Mouse (Mus musculus) lung, embryonic 14.5 days (tissue): ENCODE data around the gene Pdzd3. TPM values are rescaled to one million over a fixed set of nuclear protein-coding genes. Genes with fewer than 3 reads are reported as not detected.
A peak's percentile ranks its signal among the peaks of the same experiment; 100 is the strongest.

Experiments
- ATAC-seq: fragments of 200-750 bp; cut with Nextera tagmentation; 2 replicates; pipeline ENCODE4 v1.8.0; 2017; ENCODE audit warnings: mild to moderate bottlenecking, moderate TSS enrichment, moderate library complexity; ENCODE audit not compliant: insufficient read depth
- DNase-seq: peaks from one replicate; pipeline ENCODE4 v3.0.0-alpha.2; 2015
- H3K27ac ChIP-seq: fragments of 300-500 bp; sonication (generic); 2 replicates; pipeline ENCODE4 v1.5.1; 2014; ENCODE audit warnings: low read depth, mild to moderate bottlenecking, moderate library complexity
- H3K27me3 ChIP-seq: fragments of 300-500 bp; sonication (generic); 2 replicates; pipeline ENCODE4 v1.6.1; 2014; ENCODE audit warnings: low read length, control low read depth; ENCODE audit not compliant: insufficient read depth
- H3K36me3 ChIP-seq: fragments of 300-500 bp; sonication (generic); 2 replicates; pipeline ENCODE4 v1.6.1; 2014; ENCODE audit warnings: control low read depth; ENCODE audit not compliant: insufficient read depth
- H3K4me1 ChIP-seq: fragments of 300-500 bp; sonication (generic); 2 replicates; pipeline ENCODE4 v1.6.1; 2014; ENCODE audit warnings: antibody characterized with exemption, control low read depth; ENCODE audit not compliant: insufficient read depth
- H3K4me2 ChIP-seq: fragments of 300-500 bp; sonication (generic); 2 replicates; pipeline ENCODE4 v1.6.1; 2014; ENCODE audit warnings: mild to moderate bottlenecking
- H3K4me3 ChIP-seq: fragments of 300-500 bp; sonication (generic); 2 replicates; pipeline ENCODE4 v1.5.1; 2014; ENCODE audit warnings: low read depth, low read length
- H3K9ac ChIP-seq: fragments of 300-500 bp; sonication (generic); 2 replicates; pipeline ENCODE4 v1.6.1; 2014
- H3K9me3 ChIP-seq: fragments of 300-500 bp; sonication (generic); 2 replicates; pipeline ENCODE4 v1.6.1; 2016; ENCODE audit warnings: low read depth, low read length, control low read depth
- CTCF ChIP-seq: IDR thresholded peaks from 2 replicates; pipeline ENCODE4 v1.5.1; 2016; ENCODE audit warnings: antibody characterized with exemption, low read depth
- WGBS: fragments of 180-500 bp; shearing (Covaris S2); extraction: QIAGEN DNeasy Blood & Tissue Kit; methylation state at CpG from one replicate; pipeline ENCODE4 v1.1.7; 2014; 5-methylcytosine and 5-hydroxymethylcytosine counted together
- polyA plus RNA-seq: library from polyadenylated mRNA; unstranded; fragments of >200 nt; fragmentation: Nextera tagmentation; extraction: Ambion mirVana; gene quantifications from 2 replicates; pipeline ENCODE4 v1.2.1, GENCODE M21; 2014

Pdzd3 gene
- polyA plus RNA-seq, 1 experiment from 2014 or later, result 0.13 TPM

DNA sequence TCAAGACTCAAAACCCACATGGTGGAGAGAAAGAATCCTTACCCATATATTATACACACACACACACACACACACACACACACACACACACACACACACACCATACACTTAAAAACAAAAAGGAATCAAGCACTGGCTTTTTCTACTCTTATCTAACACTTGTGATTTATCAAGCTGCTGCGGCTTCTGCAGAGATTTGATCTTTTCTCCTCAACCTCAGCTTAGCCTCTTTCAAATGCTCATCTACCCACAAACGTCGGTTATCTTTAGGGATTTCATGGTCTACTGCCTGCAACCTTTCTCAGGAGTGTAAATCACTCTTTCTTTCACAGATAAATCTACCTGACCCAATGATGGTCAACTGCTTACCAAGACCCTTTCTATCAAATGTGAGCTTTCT, 50.8 kb downstream of the Pdzd3 start:
- DNase-seq, result no peak
- no peak overlapping the region for H3K4me3 ChIP-seq
- H3K9ac ChIP-seq, result no peak overlapping the region
- H3K9me3 ChIP-seq, result no peaks in the 10 kb centered on the region
- no peaks in the 10 kb centered on the region for H3K27me3 ChIP-seq
- no peaks in the 10 kb centered on the region for H3K4me1 ChIP-seq
- ATAC-seq, result no peak
- peaks cover 34% of the 10 kb centered on the region for H3K36me3 ChIP-seq
- TF ChIP-seq CTCF, result no peak
- 70% methylated on average over 3 of the region's 3 CpGs for WGBS
- no peak overlapping the region for H3K27ac ChIP-seq
- H3K4me2 ChIP-seq, result no peak overlapping the region

- peaks cover 34% of the 10 kb centered on the region for H3K36me3 ChIP-seq
- TF ChIP-seq CTCF, result no peak
- no peaks in the 10 kb centered on the region for H3K27me3 ChIP-seq
- no peaks in the 10 kb centered on the region for H3K4me1 ChIP-seq
- no peaks in the 10 kb centered on the region for H3K9me3 ChIP-seq
- no peak overlapping the region for H3K9ac ChIP-seq
- no peak overlapping the region for H3K4me3 ChIP-seq
- ATAC-seq (no peak), DNase-seq (peak; percentile 55)
- H3K4me2 ChIP-seq, result no peak overlapping the region
- H3K27ac ChIP-seq, result no peak overlapping the region
Observed at GRCm38 (mm10) chr9:44199580-44199979, 51.7 kb downstream of the Pdzd3 start.

- no peak overlapping the region for H3K9ac ChIP-seq
- H3K4me1 ChIP-seq, result no peaks in the 10 kb centered on the region
- no peaks in the 10 kb centered on the region for H3K27me3 ChIP-seq
- no peak for DNase-seq
- WGBS, result 80% methylated on average over 3 of the region's 3 CpGs
- no peak overlapping the region; the same call in 1 of the 2 replicates for H3K27ac ChIP-seq
- no peaks in the 10 kb centered on the region for H3K9me3 ChIP-seq
- H3K4me3 ChIP-seq, result no peak overlapping the region
- no peak for ATAC-seq
- peaks cover 34% of the 10 kb centered on the region for H3K36me3 ChIP-seq
- no peak overlapping the region for H3K4me2 ChIP-seq
- TF ChIP-seq CTCF, result no peak
Observed at GRCm38 (mm10) chr9:44199166-44199565, 52.1 kb downstream of the Pdzd3 start.

Other genes starting within 250 kb of the Pdzd3 start
- 0.46 and 0.70 TPM in 2 replicates for gene Thy1, start 208.1 kb downstream of the Pdzd3 start, polyA plus RNA-seq
- 7.5 and 8.8 TPM in 2 replicates for gene Usp2, start 184.4 kb downstream of the Pdzd3 start, polyA plus RNA-seq
- 0.07 and 0.11 TPM in 2 replicates for gene Mfrp, start 149.7 kb downstream of the Pdzd3 start, polyA plus RNA-seq
- 4.7 and 5.0 TPM in 2 replicates for gene C1qtnf5, start 144.2 kb downstream of the Pdzd3 start, polyA plus RNA-seq
- gene Gm49380, start 138.0 kb downstream of the Pdzd3 start, polyA plus RNA-seq, result 0.08 and 0.32 TPM in 2 replicates
- gene Rnf26, start 138.0 kb downstream of the Pdzd3 start, polyA plus RNA-seq, result 85.6 and 89.2 TPM in 2 replicates
- gene Mcam, start 117.0 kb downstream of the Pdzd3 start, polyA plus RNA-seq, result 84.9 and 87.7 TPM in 2 replicates
- gene Cbl, start 17.4 kb downstream of the Pdzd3 start, polyA plus RNA-seq, result 20.9 and 21.9 TPM in 2 replicates
- not detected in 2 replicates for gene Ccdc153, start 10.8 kb downstream of the Pdzd3 start, polyA plus RNA-seq
- 9.2 and 9.6 TPM in 2 replicates for gene Nlrx1, start 17.1 kb upstream of the Pdzd3 start, polyA plus RNA-seq
- 2.4 and 2.7 TPM in 2 replicates for gene Abcg4, start 37.1 kb upstream of the Pdzd3 start, polyA plus RNA-seq
- 19.1 and 20.1 TPM in 2 replicates for gene Hinfp, start 54.2 kb upstream of the Pdzd3 start, polyA plus RNA-seq
- gene C2cd2l, start 68.8 kb upstream of the Pdzd3 start, polyA plus RNA-seq, result 6.7 and 8.6 TPM in 2 replicates
- gene Dpagt1, start 74.5 kb upstream of the Pdzd3 start, polyA plus RNA-seq, result 41.0 and 43.4 TPM in 2 replicates
- gene H2afx, start 83.2 kb upstream of the Pdzd3 start, polyA plus RNA-seq, result 391 and 419 TPM in 2 replicates
- gene Hmbs, start 92.8 kb upstream of the Pdzd3 start, polyA plus RNA-seq, result 128 and 131 TPM in 2 replicates
- gene Vps11, start 110.2 kb upstream of the Pdzd3 start, polyA plus RNA-seq, result 26.0 and 26.8 TPM in 2 replicates
- 38.4 and 39.7 TPM in 2 replicates for gene Hyou1, start 128.0 kb upstream of the Pdzd3 start, polyA plus RNA-seq
- 15.5 and 15.8 TPM in 2 replicates for gene Slc37a4, start 145.4 kb upstream of the Pdzd3 start, polyA plus RNA-seq
- gene Rps25, start 155.7 kb upstream of the Pdzd3 start, polyA plus RNA-seq, result 2,509 and 2,694 TPM in 2 replicates
- 116 and 121 TPM in 2 replicates for gene Trappc4, start 156.1 kb upstream of the Pdzd3 start, polyA plus RNA-seq
- 24.4 and 27.7 TPM in 2 replicates for gene Ccdc84, start 167.1 kb upstream of the Pdzd3 start, polyA plus RNA-seq
- gene Foxr1, start 189.7 kb upstream of the Pdzd3 start, polyA plus RNA-seq, result not detected in 2 replicates
- 0.39 and 0.53 TPM in 2 replicates for gene Upk2, start 203.5 kb upstream of the Pdzd3 start, polyA plus RNA-seq
- gene Bcl9l, start 231.4 kb upstream of the Pdzd3 start, polyA plus RNA-seq, result 16.3 and 17.3 TPM in 2 replicates